Mouse (Mus musculus) ES-CJ7 (cell line): Measurements from ENCODE around the gene Olfr1193.
"Not testable (repeated sequence)": the region's sequence is repeated elsewhere in the genome, so short reads cannot be mapped to it uniquely, and the experiment has no call there.

Experiments
- DNase-seq: peaks from one replicate; pipeline ENCODE4 v3.0.0; 2011; ENCODE audit warnings: low read depth, low spot score

The Olfr1193 gene

GRCm38 (mm10) chr2:88675328-88675727 is at the start of gene Olfr1193:
Gene Olfr1193, plus strand, starts transcription at chr2:88675628.
- not testable (repeated sequence) for DNase-seq

DNA sequence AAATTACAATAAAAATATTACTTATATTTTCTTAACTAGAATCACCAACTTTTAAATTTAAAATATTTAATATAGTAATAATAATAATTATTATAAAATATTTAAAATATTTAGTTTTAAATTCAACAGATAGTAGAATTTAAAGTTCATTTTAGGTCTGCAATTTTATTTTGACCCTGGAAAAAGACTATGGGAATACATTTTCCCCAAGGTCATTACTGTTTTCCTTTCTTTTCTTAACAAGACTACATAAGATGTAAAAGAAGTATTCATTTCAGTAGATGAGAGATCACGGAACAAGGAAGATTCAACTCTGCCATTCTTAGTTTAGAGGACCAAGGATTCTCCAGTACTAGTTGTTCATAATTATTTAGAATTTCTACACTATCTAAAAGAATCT is 35.2 kb upstream of the Olfr1193 start, which contains the start of gene Olfr1191-ps1:
Olfr1191-ps1 (plus strand) TSS at position 301 of the 400 bp plus-strand sequence.
- not testable (repeated sequence) for DNase-seq

DNA sequence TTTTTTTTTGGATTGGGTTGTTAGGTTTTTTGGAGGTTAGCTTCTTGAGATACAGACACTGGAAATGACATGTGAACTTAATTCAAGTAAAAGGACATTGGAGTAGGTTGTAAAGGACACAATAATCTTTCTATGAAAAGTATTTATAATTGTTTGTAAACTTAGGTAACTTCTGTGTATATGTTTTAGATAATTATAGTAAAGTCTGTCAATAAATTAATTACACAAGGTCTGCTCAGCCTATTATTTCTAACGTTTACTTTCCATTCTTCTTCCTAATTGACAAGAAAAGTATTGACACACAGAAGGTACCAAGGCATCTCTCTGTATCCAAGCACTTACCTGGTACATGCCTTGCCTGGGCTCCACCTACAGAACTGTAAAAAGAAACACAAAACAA is 27.2 kb upstream of the Olfr1193 start, which contains the start of gene Olfr1192-ps1:
Olfr1192-ps1 (plus strand) TSS at position 301 of the 400 bp plus-strand sequence.
- no peak for DNase-seq

GRCm38 (mm10) chr2:88689087-88689486 is 13.7 kb downstream of the Olfr1193 start, which contains the start of gene Olfr1195:
Gene Olfr1195, minus strand, starts transcription at chr2:88689187.
- no peak for DNase-seq

DNA sequence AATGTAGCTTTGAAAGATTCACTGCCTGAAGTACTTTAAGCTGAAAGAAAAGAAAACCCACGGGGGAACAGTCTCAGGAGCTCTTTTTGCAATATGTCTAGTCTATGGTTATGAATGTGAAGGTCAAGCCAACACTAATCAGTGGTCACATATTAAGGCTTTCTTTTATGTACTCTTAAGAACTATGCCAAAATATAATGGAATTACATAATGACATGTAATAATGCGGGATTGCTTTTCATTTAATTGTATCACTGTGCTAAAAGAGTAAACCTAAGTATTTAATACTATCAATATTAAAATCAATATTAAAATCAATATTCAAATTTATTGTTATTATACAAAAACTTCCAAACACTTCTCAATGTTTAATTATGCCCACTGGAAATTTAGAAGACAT is 29.1 kb downstream of the Olfr1193 start, which contains the start of gene Olfr1196:
Olfr1196 (minus strand) TSS at position 101 of the 400 bp plus-strand sequence.
- DNase-seq = no peak
